Mouse (Mus musculus) heart, embryonic 13.5 days (tissue): ENCODE data around the gene Papss2. TPM values are rescaled to one million over a fixed set of nuclear protein-coding genes. Genes with fewer than 3 reads are reported as not detected.
A peak's percentile ranks its signal among the peaks of the same experiment; 100 is the strongest.

Source experiments
- ATAC-seq: fragments of 200-750 bp; cut with Nextera tagmentation; 2 replicates; pipeline ENCODE4 v1.8.0; 2017; ENCODE audit warnings: moderate TSS enrichment; ENCODE audit not compliant: insufficient number of reproducible peaks, low FRiP score, low TSS enrichment; ENCODE audit errors: extremely low read depth
- H3K27ac ChIP-seq: fragments of 300-500 bp; sonication (generic); replicated peaks from 2 replicates; pipeline ENCODE4 v1.5.1; 2015; ENCODE audit warnings: moderate library complexity, mild to moderate bottlenecking, inconsistent platforms
- H3K27me3 ChIP-seq: fragments of 300-500 bp; sonication (generic); replicated peaks from 2 replicates; pipeline ENCODE4 v1.6.1; 2015; ENCODE audit warnings: mild to moderate bottlenecking, inconsistent platforms
- H3K36me3 ChIP-seq: fragments of 300-500 bp; sonication (generic); 2 replicates; pipeline ENCODE4 v1.6.1; 2015; ENCODE audit warnings: mild to moderate bottlenecking, inconsistent platforms
- H3K4me1 ChIP-seq: fragments of 300-500 bp; sonication (generic); 2 replicates; pipeline ENCODE4 v1.6.1; 2015; ENCODE audit warnings: inconsistent platforms
- H3K4me2 ChIP-seq: fragments of 300-500 bp; sonication (generic); 2 replicates; pipeline ENCODE4 v1.6.1; 2015; ENCODE audit warnings: inconsistent platforms, mild to moderate bottlenecking, moderate library complexity
- H3K4me3 ChIP-seq: fragments of 300-500 bp; sonication (generic); 2 replicates; pipeline ENCODE4 v1.5.1; 2015; ENCODE audit warnings: moderate library complexity, mild to moderate bottlenecking, inconsistent platforms
- H3K9ac ChIP-seq: fragments of 300-500 bp; sonication (generic); 2 replicates; pipeline ENCODE4 v1.6.1; 2015; ENCODE audit warnings: inconsistent platforms, mild to moderate bottlenecking, moderate library complexity
- H3K9me3 ChIP-seq: fragments of 300-500 bp; sonication (generic); 2 replicates; pipeline ENCODE4 v1.6.1; 2016; ENCODE audit warnings: inconsistent platforms
- WGBS: fragments of 180-500 bp; shearing (Covaris S2); methylation state at CpG from one replicate; pipeline ENCODE4 v1.1.7; 2015; ENCODE audit warnings: mixed read lengths; 5-methylcytosine and 5-hydroxymethylcytosine counted together
- polyA plus RNA-seq: library from polyadenylated mRNA; unstranded; fragments of >200 nt; fragmentation: Nextera tagmentation; extraction: Ambion mirVana; gene quantifications from 2 replicates; pipeline ENCODE4 v1.2.1, GENCODE M21; 2015

Papss2 gene
- polyA plus RNA-seq, 1 experiment from 2014 or later = 8.9 TPM

DNA sequence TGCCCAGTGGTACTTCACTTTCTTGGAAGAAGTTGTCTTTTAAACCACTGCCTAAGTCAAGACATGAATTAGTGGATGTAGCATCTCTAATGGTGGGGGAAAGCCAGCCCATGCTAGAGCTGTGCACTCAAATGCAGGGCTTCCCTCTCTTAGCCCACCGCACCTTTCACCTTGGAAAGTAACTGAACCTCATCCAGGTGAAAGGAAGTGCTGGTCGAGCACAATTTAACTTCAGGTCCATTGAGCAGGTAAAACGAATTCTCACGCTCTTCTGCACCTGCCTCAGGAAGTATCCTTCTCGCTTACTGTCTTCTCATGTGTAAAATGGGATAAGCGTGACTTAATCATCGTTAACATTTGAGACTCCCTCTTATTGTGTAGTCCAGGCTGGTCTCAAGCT, 3.4 kb downstream of the Papss2 start:
- H3K4me3 ChIP-seq = no peak overlapping the region
- ATAC-seq = no peak
- H3K27ac ChIP-seq = no peak overlapping the region
- no peaks in the 10 kb centered on the region; the same call in none of the 2 replicates for H3K4me1 ChIP-seq
- H3K4me2 ChIP-seq = no peak overlapping the region
- H3K27me3 ChIP-seq = peaks cover 26% of the 10 kb centered on the region
- 73% methylated on average over 7 of the region's 7 CpGs for WGBS
- H3K9ac ChIP-seq = no peak overlapping the region
- H3K9me3 ChIP-seq = no peaks in the 10 kb centered on the region
- H3K36me3 ChIP-seq = no peaks in the 10 kb centered on the region

DNA sequence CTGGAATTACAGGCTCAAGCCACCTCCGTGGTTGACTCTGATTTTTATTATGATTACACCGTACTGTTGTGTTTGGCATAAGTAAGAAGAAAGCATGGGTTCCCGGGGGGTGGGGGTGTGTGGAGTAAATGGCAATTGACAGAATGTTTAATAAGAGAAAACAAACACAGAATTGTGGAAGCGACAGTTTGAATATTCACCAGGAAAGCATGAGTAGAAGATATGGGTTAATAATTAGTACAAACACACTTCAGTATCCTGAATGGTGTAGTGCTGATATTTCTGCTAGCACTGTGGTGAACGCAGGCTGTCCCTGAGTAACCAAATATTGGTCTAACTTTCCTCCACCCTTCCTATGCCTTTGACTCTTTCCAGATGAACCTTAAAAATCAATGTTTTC, 3.8 kb downstream of the Papss2 start:
- H3K27ac ChIP-seq = no peak overlapping the region
- no peaks in the 10 kb centered on the region; the same call in none of the 2 replicates for H3K4me1 ChIP-seq
- peaks cover 25% of the 10 kb centered on the region for H3K27me3 ChIP-seq
- H3K36me3 ChIP-seq = no peaks in the 10 kb centered on the region
- 0 out of 2 replicates have a peak overlapping the region, but pooled peaks have one; percentile 0 for H3K4me2 ChIP-seq
- H3K4me3 ChIP-seq = no peak overlapping the region
- no peaks in the 10 kb centered on the region for H3K9me3 ChIP-seq
- H3K9ac ChIP-seq = no peak overlapping the region
- WGBS = 64% methylated on average over 5 of the region's 5 CpGs
- ATAC-seq = no peak

DNA sequence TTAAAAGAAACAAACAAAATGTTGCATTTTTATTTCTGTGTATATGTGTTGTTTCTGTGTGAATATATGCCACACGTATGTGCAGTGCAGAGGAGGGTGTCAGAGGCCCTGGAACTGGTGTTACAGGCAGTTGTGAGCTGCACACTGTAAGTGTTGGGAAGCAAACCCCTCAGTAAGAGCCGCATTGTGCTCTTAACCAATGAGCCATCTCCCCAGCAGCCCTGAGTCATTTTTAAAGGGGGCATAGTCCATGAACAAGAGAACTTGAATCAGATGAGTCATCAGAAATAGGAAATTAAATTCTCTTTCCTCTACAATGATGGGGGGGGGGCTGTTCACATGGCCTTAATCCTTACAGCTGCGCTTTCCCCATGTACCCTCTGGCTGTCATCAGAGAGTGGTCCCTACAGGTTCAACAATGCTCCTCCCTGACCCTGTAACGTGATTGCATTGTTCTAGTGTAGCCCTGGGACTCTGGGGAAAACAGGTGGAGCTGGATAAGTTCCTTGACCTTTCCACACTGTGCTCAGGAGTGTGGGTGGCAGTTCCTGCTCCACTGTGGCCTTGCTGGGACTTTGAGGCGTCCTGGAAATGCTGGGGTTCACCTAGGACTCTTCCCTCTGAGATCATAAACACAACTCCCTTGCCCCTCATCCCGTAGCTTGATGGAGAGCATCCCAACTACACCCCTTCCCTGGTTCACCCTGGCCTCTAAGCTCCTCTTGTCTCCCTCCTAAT, 5.6 kb downstream of the Papss2 start:
- Histone ChIP-seq H3K27ac (no peak overlapping the region), H3K9ac (no peak overlapping the region), H3K36me3 (no peaks in the 10 kb centered on the region), H3K9me3 (no peaks in the 10 kb centered on the region), H3K27me3 (peaks cover 17% of the 10 kb centered on the region), H3K4me1 (no peaks in the 10 kb centered on the region; the same call in none of the 2 replicates), H3K4me2 (no peak overlapping the region), H3K4me3 (no peak overlapping the region)
- WGBS = 62% methylated on average over 6 of the region's 6 CpGs
- no peak for ATAC-seq

DNA sequence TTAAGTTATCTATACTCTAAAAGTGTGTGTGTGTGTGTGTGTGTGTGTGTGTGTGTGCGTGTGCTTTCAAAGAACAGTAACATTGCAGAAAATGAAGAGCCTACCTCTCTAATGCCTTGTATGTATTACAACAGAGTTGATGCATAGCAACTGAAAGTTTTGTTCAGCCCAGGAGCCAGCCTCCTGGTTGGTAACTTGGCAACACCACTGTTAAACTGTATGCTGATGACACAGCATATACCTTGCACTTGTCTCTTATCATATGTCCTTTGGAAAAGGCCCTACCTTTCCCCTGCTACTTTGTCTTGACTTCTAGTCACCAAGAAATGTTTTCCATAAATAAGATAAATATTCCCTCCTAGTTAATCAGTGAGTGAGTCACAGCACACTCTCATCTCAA, 7.9 kb downstream of the Papss2 start:
- 92% methylated on average over 1 of the region's 1 CpGs for WGBS
- Histone ChIP-seq H3K27ac (no peak overlapping the region), H3K4me1 (no peaks in the 10 kb centered on the region; the same call in 1 of the 2 replicates), H3K9me3 (no peaks in the 10 kb centered on the region), H3K27me3 (0 out of 2 replicates have a peak, but pooled peaks cover 2% of the 10 kb centered on the region), H3K36me3 (no peaks in the 10 kb centered on the region), H3K9ac (no peak overlapping the region), H3K4me3 (no peak overlapping the region), H3K4me2 (no peak overlapping the region)
- no peak for ATAC-seq

DNA sequence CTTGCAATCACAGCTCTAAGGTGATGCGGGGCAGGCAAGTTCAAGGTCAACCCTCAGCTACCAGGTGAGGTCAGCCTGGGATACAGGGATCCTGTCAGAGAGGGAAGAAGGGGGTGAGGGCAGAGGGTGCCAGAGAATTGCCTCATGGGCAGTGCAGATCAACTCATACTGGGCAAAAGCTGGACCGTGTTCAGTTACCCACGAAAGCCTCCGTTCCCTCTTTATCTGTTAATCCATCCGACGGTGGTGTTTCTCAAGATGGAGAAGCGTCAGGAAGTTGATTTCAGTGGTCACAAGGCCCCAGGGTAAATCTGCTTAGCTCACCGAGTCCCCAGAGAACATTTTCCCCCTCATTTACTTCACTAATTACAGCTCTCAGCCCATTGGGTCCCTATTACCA, 8.5 kb downstream of the Papss2 start:
- Histone ChIP-seq H3K4me3 (no peak overlapping the region), H3K4me2 (no peak overlapping the region), H3K27ac (no peak overlapping the region), H3K27me3 (no peaks in the 10 kb centered on the region), H3K36me3 (no peaks in the 10 kb centered on the region), H3K4me1 (no peaks in the 10 kb centered on the region; the same call in 1 of the 2 replicates), H3K9ac (no peak overlapping the region), H3K9me3 (no peaks in the 10 kb centered on the region)
- no peak for ATAC-seq
- 71% methylated on average over 8 of the region's 8 CpGs for WGBS

DNA sequence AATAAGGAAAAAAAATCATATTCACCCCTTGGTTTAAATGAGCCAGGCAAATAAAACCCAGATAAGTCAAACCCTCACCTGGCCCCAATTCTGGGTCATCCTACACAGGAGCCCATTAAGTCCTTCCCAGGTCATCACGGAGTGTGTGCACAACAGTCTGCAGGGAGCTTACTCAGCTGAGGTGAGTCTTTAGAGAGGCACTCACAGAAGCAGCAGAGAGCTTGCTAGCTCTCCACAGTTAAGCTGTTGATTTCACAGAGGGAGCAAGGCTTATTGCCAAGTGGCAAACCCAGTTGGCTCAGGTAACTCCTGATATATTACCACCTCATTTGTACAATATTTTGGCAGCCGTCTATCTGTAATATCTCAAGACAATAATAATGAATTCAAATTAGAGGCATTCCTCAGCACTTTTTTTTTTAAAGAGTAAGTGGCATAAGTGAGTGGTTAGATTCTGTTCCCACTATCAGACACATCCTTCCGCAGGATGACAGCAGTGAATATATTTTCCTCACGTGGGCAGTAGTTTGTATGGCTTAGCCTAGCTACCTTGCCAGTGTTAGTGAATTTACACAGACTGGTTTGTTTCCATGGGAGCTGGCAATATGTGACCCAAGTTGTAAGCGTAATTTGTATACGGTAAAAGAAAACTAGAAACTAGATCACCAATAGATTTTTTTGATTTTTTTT, 9.1 kb downstream of the Papss2 start:
- H3K4me1 ChIP-seq = no peaks in the 10 kb centered on the region; the same call in 1 of the 2 replicates
- no peak overlapping the region for H3K4me2 ChIP-seq
- no peaks in the 10 kb centered on the region for H3K9me3 ChIP-seq
- H3K27me3 ChIP-seq = no peaks in the 10 kb centered on the region
- no peak overlapping the region for H3K9ac ChIP-seq
- H3K4me3 ChIP-seq = no peak overlapping the region
- H3K36me3 ChIP-seq = no peaks in the 10 kb centered on the region
- H3K27ac ChIP-seq = no peak overlapping the region
- WGBS = 79% methylated on average over 6 of the region's 6 CpGs
- ATAC-seq = no peak

DNA sequence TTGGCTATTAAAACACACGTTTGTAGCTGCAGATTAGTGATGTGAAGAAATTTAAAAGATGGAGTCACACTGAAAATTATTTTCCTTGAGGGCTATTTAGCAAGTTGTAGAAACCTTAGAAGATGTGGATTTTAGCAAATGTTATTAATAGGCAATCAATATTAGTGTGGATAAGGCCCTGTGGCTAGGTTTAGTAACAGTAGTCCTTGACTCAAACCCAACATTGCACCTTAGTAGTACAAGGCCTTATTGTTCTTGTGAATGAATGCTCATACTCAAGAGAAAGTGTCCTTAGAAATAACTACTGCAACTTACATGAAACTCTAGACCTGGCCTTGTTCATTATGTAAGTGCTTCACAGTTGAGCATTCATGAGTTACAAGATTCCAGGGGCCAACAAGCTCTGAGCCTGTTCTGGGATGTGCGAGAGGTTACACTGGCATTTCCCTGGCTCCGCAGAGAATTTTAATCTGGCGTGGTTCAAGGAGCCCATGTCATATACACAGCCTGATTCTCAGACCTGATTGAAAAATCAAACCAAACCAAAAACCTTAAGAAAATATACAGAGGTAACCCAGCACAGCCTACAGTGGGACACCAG, 10.7 kb downstream of the Papss2 start:
- Histone ChIP-seq H3K4me3 (no peak overlapping the region), H3K9ac (no peak overlapping the region), H3K36me3 (no peaks in the 10 kb centered on the region), H3K27ac (no peak overlapping the region), H3K9me3 (no peaks in the 10 kb centered on the region), H3K4me1 (peaks cover 6% of the 10 kb centered on the region), H3K4me2 (no peak overlapping the region), H3K27me3 (no peaks in the 10 kb centered on the region)
- no peak for ATAC-seq
- 65% methylated on average over 4 of the region's 4 CpGs for WGBS

DNA sequence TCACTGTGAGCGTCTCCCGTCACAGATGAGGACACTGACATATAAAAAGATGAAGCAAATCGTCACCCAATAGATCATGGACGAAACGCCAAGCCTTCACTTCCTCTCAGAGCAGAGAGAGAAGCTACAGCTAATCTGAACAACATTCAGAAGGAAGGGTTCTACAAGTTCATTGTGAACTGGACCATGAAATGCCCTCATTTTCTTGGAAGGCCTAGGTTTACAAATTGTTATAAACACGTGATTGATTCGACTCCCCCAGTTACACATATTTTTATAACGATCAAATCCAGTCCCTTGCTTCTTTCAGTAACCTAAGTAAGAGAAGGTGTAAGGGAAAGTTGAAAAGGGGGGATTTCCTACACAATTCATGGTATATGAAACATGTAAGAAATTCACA, 11.4 kb downstream of the Papss2 start:
- Histone ChIP-seq H3K9me3 (no peaks in the 10 kb centered on the region), H3K4me3 (no peak overlapping the region), H3K9ac (no peak overlapping the region), H3K27ac (no peak overlapping the region), H3K4me2 (no peak overlapping the region), H3K4me1 (peaks cover 6% of the 10 kb centered on the region), H3K36me3 (no peaks in the 10 kb centered on the region), H3K27me3 (no peaks in the 10 kb centered on the region)
- WGBS = 76% methylated on average over 8 of the region's 8 CpGs
- ATAC-seq = no peak

DNA sequence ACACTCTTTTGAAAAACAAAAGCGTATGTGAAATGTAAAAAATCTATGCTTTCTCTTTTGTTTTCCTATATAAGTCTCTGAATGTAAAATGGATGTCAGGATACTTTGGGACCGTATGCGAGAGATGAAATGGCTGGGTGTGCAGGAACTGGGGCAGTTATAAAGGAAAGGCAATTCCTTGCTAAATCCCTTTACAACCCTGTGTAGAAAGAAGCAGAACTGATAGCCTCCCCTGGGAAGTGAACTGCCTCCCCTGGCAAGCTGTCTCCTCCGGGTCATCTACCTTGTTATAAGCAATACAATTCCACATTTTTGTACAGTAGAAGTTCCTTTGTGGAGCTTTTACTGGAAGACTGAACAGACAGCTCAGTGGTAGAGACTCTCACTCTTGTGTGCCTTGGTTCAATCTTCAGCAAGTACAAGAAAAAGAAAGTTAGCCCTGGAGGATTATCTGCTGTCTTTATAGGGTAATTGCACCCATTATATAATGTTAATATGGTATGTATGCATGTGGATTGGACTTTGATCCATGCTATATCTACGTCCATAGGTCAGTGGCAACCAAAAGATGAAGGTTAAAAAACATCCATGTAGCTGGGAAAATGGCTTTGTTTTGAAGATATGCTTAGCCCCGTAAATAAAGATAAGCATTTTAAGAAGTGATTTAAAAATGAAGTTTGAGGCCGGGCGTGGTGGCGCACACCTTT, 15.9 kb downstream of the Papss2 start:
- Histone ChIP-seq H3K27me3 (no peaks in the 10 kb centered on the region), H3K9ac (no peak overlapping the region), H3K4me1 (peaks cover 6% of the 10 kb centered on the region), H3K4me3 (no peak overlapping the region), H3K36me3 (no peaks in the 10 kb centered on the region), H3K27ac (no peak overlapping the region), H3K9me3 (no peaks in the 10 kb centered on the region), H3K4me2 (no peak overlapping the region)
- ATAC-seq = no peak
- 86% methylated on average over 9 of the region's 9 CpGs for WGBS

DNA sequence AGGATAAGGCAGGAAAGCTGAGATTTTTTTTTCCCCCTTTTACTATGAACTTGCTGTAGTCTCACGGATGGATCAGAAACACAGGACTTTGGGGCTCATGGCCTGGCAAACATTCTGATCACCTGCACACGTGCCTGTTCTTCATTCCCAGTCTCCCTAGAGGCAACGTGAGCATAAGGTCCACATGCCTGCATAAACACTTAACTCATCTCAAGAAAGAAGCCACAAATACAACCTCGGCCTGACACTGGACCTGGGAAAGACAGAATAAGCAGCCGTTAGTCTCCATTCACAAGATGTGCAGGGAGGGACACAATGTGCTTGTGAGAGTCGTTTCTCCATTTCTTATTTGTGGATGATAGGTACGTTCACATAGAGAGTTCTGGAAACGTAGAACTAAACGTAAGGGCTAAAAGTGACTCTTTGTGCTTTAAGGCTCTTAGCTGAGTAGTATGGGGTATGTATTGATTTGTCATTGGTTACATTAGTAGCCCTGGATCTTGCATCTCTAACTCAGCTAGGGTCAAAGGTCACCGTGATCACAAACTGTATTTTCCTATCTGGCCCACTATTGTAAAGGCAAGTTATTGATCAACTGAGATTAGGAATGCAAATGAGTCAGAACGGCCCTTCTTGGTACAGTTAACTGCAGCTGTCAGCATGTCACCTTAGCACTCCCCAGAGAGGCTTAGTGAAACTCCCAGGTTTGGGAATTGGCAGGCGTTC, 18.6 kb downstream of the Papss2 start:
- Histone ChIP-seq H3K4me3 (no peak overlapping the region), H3K9me3 (no peaks in the 10 kb centered on the region), H3K27me3 (no peaks in the 10 kb centered on the region), H3K36me3 (no peaks in the 10 kb centered on the region), H3K9ac (no peak overlapping the region), H3K27ac (no peak overlapping the region), H3K4me2 (no peak overlapping the region), H3K4me1 (peaks cover 6% of the 10 kb centered on the region)
- 74% methylated on average over 12 of the region's 12 CpGs for WGBS
- ATAC-seq = no peak

DNA sequence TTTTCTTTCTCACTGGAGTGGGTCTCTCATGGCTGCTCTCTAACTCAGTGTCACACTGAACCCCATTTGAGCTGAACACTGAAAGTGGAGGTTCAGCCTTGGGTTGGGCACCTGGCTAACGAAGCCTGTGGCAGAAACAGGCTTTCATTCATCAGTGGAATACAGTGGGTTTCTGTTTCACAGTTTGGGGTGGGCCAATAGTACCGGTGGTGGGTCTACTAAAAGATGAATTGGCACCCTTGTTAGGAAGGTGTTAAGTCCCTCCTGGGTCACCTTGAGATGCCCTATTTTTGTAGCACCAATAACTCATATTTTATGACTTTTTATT, 19.1 kb downstream of the Papss2 start:
- Histone ChIP-seq H3K9ac (no peak overlapping the region), H3K4me3 (no peak overlapping the region), H3K4me2 (no peak overlapping the region), H3K27ac (no peak overlapping the region), H3K9me3 (no peaks in the 10 kb centered on the region), H3K27me3 (no peaks in the 10 kb centered on the region), H3K36me3 (no peaks in the 10 kb centered on the region), H3K4me1 (peaks cover 6% of the 10 kb centered on the region)
- no peak for ATAC-seq
- WGBS = 63% methylated on average over 2 of the region's 2 CpGs
